Mouse (Mus musculus) limb, embryonic 14.5 days (tissue): ENCODE results near the gene Ryr1. TPM values are rescaled to one million over a fixed set of nuclear protein-coding genes. Genes with fewer than 3 reads are reported as not detected.

Experiments
- ATAC-seq: fragments of 200-750 bp; cut with Nextera tagmentation; 2 replicates; pipeline ENCODE4 v1.8.0; 2017; ENCODE audit warnings: low read depth, moderate number of reproducible peaks, moderate TSS enrichment; ENCODE audit not compliant: low FRiP score
- DNase-seq: peaks from one replicate; pipeline ENCODE4 v3.0.0-alpha.2; 2015; ENCODE audit warnings: low spot score
- H3K27ac ChIP-seq: fragments of 300-500 bp; sonication (generic); replicated peaks from 2 replicates; pipeline ENCODE4 v1.5.1; 2014; ENCODE audit warnings: low read depth, mild to moderate bottlenecking, low read length, moderate library complexity, mixed read lengths
- H3K27me3 ChIP-seq: fragments of 300-500 bp; sonication (generic); 2 replicates; pipeline ENCODE4 v1.6.1; 2014; ENCODE audit warnings: low read length, mixed read lengths; ENCODE audit not compliant: control insufficient read depth, insufficient read depth
- H3K36me3 ChIP-seq: fragments of 300-500 bp; sonication (generic); 2 replicates; pipeline ENCODE4 v1.6.1; 2014; ENCODE audit warnings: mild to moderate bottlenecking, low read length, moderate library complexity, mixed read lengths; ENCODE audit not compliant: control insufficient read depth, insufficient read depth
- H3K4me1 ChIP-seq: fragments of 300-500 bp; sonication (generic); 2 replicates; pipeline ENCODE4 v1.6.1; 2014; ENCODE audit warnings: antibody characterized with exemption, low read length, mixed read lengths; ENCODE audit not compliant: control insufficient read depth, insufficient read depth
- H3K4me2 ChIP-seq: fragments of 300-500 bp; sonication (generic); replicated peaks from 2 replicates; pipeline ENCODE4 v1.6.1; 2014; ENCODE audit warnings: low read depth, mild to moderate bottlenecking, low read length, moderate library complexity; ENCODE audit not compliant: severe bottlenecking
- H3K4me3 ChIP-seq: fragments of 300-500 bp; sonication (generic); replicated peaks from 2 replicates; pipeline ENCODE4 v1.5.1; 2014; ENCODE audit warnings: low read length
- H3K9ac ChIP-seq: fragments of 300-500 bp; sonication (generic); 2 replicates; pipeline ENCODE4 v1.6.1; 2014; ENCODE audit warnings: mild to moderate bottlenecking, low read depth, low read length, moderate library complexity; ENCODE audit not compliant: severe bottlenecking
- H3K9me3 ChIP-seq: fragments of 300-500 bp; sonication (generic); 2 replicates; pipeline ENCODE4 v1.6.1; 2016; ENCODE audit warnings: low read length; ENCODE audit not compliant: control insufficient read depth
- POLR2A ChIP-seq: fragments of 200-500 bp; IDR thresholded peaks from 2 replicates; pipeline ENCODE4 v1.8.0; 2012; ENCODE audit warnings: inconsistent platforms, mild to moderate bottlenecking, moderate library complexity, borderline replicate concordance; ENCODE audit not compliant: insufficient read depth, insufficient read length; ENCODE audit errors: extremely low read depth
- WGBS: fragments of 180-500 bp; shearing (Covaris S2); extraction: QIAGEN DNeasy Blood & Tissue Kit; methylation state at CpG from one replicate; pipeline ENCODE4 v1.1.7; 2014; 5-methylcytosine and 5-hydroxymethylcytosine counted together
- polyA plus RNA-seq, 2 experiments: library from polyadenylated mRNA; depleted of rRNA in 1 of 2; stranded (reverse) in 1 of 2; unstranded in 1 of 2; fragments of >200 nt; fragmentation: Nextera tagmentation in 1 of 2; extraction: Ambion mirVana in 1 of 2; gene quantifications; 2 replicates each; pipeline versions ENCODE4 v1.2.1 to v1.2.3; 2012 to 2014

Ryr1 gene
- polyA plus RNA-seq, 2 experiments = 7.7 to 26.5 TPM

DNA sequence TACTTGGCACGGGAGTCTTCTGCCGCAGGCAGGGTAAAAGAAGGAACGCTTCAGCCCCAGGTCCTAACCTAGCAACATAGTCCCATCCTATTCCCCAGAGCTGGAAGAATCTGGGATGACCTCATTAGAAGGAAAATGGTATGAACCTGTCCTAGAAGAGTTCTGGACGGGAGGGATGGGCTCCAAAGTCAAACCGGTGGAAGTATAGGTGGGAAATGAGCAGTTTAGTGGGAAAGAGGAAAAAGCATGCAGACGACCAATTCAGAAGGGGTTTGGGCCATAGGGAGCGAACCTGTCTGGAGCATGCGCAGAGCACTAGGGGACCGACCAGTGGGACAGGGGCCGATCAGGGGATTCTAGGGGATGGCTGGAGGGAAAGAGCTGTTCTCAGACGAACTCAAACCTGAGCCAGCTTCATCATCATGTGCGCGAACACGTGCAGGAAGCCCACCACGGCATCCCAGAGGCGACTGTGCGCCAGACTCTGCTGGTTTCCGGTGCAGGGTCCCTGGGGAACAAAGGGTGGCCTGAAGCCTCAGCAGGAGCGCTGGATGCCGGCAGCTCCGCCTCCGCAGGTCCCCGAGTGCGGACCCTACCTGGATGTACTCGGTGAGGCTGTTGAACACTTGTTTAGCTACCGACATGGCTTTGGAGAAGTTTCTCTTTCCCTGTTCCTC, 84.9 kb downstream of the Ryr1 start:
- ATAC-seq = peak; percentile 38
- Histone ChIP-seq H3K4me1 (peaks cover 6% of the 10 kb centered on the region; the same call in 1 of the 2 replicates), H3K36me3 (no peaks in the 10 kb centered on the region), H3K27me3 (no peaks in the 10 kb centered on the region), H3K9me3 (no peaks in the 10 kb centered on the region), H3K27ac (0 out of 2 replicates have a peak overlapping the region, but pooled peaks have one; percentile 21), H3K4me3 (peak overlapping the region; percentile 44), H3K9ac (peak overlapping the region; percentile 59), H3K4me2 (peak overlapping the region; percentile 83)
- no peak for TF ChIP-seq POLR2A
- WGBS = 3% methylated on average over 26 of the region's 26 CpGs
- peak; percentile 57 for DNase-seq

DNA sequence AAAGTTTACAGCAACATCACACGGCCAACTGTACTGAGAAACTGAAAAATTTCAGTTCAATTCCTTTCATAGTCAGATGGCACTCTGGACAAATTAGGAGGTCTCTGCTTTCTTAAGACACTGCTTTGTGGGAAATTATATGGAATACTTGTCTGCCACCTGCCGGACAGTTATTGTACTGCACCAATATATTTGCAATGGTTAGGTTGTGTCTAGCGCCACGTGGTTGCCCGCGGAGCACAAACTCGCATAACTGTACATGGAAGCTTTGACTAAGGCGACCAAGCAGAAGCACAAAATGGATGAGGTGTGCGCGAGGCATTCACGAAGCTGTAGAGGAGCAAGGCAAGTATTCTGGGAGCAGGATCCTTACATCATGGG, 85.4 kb downstream of the Ryr1 start:
- DNase-seq = peak; percentile 93
- H3K4me2 ChIP-seq = peak overlapping the region; percentile 83
- no peaks in the 10 kb centered on the region for H3K9me3 ChIP-seq
- peak; percentile 79 for ATAC-seq
- no peaks in the 10 kb centered on the region for H3K27me3 ChIP-seq
- TF ChIP-seq POLR2A = no peak
- 0 out of 2 replicates have a peak overlapping the region, but pooled peaks have one; percentile 21 for H3K27ac ChIP-seq
- no peaks in the 10 kb centered on the region for H3K36me3 ChIP-seq
- WGBS = 2% methylated on average over 11 of the region's 11 CpGs
- peak overlapping the region; percentile 59 for H3K9ac ChIP-seq
- H3K4me3 ChIP-seq = peak overlapping the region; percentile 44
- H3K4me1 ChIP-seq = peaks cover 6% of the 10 kb centered on the region; the same call in 1 of the 2 replicates

- no peak for DNase-seq
Observed at GRCm38 (mm10) chr7:29037261-29037660, 87.7 kb downstream of the Ryr1 start.

DNA sequence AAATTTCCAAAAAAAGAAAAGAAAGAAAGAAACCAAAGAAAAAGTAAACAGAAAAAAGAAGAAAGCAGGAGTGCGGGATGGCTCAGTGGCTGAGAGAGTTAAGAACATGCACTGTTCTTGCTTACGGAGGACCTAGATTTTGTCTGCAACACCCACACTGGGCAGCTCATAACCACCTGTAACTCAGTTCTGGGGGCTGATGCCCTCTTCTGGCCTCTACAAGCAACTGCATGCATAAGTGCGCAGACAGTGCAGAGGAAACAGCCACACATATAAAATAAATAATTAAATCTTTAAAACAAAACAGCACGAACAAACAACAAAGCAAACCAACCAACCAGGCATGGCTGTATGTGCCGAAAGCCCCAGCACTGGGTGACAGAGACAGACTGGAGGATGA, 92.3 kb downstream of the Ryr1 start:
- no peak overlapping the region for H3K4me3 ChIP-seq
- no peaks in the 10 kb centered on the region for H3K36me3 ChIP-seq
- no peak overlapping the region for H3K4me2 ChIP-seq
- DNase-seq (no peak), ATAC-seq (no peak)
- no peaks in the 10 kb centered on the region for H3K27me3 ChIP-seq
- no peaks in the 10 kb centered on the region for H3K9me3 ChIP-seq
- no peaks in the 10 kb centered on the region for H3K4me1 ChIP-seq
- 88% methylated on average over 5 of the region's 5 CpGs for WGBS
- H3K9ac ChIP-seq = no peak overlapping the region
- TF ChIP-seq POLR2A = no peak
- no peak overlapping the region for H3K27ac ChIP-seq

More at GRCm38 (mm10) chr7:29037261-29037660, 87.7 kb downstream of the Ryr1 start:
- Histone ChIP-seq H3K9ac (no peak overlapping the region), H3K27me3 (no peaks in the 10 kb centered on the region), H3K4me3 (no peak overlapping the region), H3K27ac (no peak overlapping the region), H3K4me2 (no peak overlapping the region), H3K36me3 (no peaks in the 10 kb centered on the region), H3K4me1 (peaks cover 6% of the 10 kb centered on the region; the same call in 1 of the 2 replicates), H3K9me3 (no peaks in the 10 kb centered on the region)
- no peak for ATAC-seq
- no peak for TF ChIP-seq POLR2A
- 86% methylated on average over 6 of the region's 6 CpGs for WGBS

- DNase-seq = no peak
- Histone ChIP-seq H3K9me3 (no peaks in the 10 kb centered on the region), H3K4me3 (no peak overlapping the region), H3K27ac (no peak overlapping the region), H3K4me2 (no peak overlapping the region), H3K9ac (no peak overlapping the region), H3K4me1 (no peaks in the 10 kb centered on the region), H3K27me3 (no peaks in the 10 kb centered on the region), H3K36me3 (no peaks in the 10 kb centered on the region)
- ATAC-seq = no peak
- WGBS = 77% methylated on average over 10 of the region's 10 CpGs
- TF ChIP-seq POLR2A = no peak
Observed at GRCm38 (mm10) chr7:29031641-29032040, 93.3 kb downstream of the Ryr1 start.
